Mouse (Mus musculus): Measurements from ENCODE around the gene Lrrc45. TPM values are rescaled to one million over a fixed set of nuclear protein-coding genes. Genes with fewer than 3 reads are reported as not detected.

Lrrc45 gene
- total RNA-seq, 1 experiment = 30.3 TPM

- Histone ChIP-seq H3K9ac (ENCODE audit: insufficient read depth, low read depth, low read length, poor library complexity, severe bottlenecking) (no peak overlapping the region), H3K4me1 (ENCODE audit: control insufficient read depth in 2 of 2, insufficient read depth in 2 of 2, low read length in 2 of 2, poor library complexity in 1 of 2) (no peaks in the 10 kb centered on the region), H3K27ac (ENCODE audit: insufficient read depth, low read depth, low read length, poor library complexity, severe bottlenecking) (no peak overlapping the region), H3K9me3 (ENCODE audit: control insufficient read depth, insufficient read depth, low read depth, low read length) (no peaks in the 10 kb centered on the region), H3K36me3 (ENCODE audit: control insufficient read depth, insufficient read depth, low read length, poor library complexity, severe bottlenecking) (no peaks in the 10 kb centered on the region), H3K4me3 (ENCODE audit: insufficient read depth in 1 of 2, low read depth in 1 of 2, low read length in 2 of 2, poor library complexity in 1 of 2, severe bottlenecking in 1 of 2) (no peak overlapping the region)
- no peak for TF ChIP-seq CHD2 (IDR thresholded peaks at IDR 0.05; ENCODE audit: low read depth, low read length)
- no peak for TF ChIP-seq ZNF384 (IDR thresholded peaks at IDR 0.05; ENCODE audit: low read depth, low read length)
- TF ChIP-seq MAFK (IDR thresholded peaks at IDR 0.05; ENCODE audit: insufficient read depth, low read depth, low read length) = no peak
- TF ChIP-seq HCFC1 (IDR thresholded peaks at IDR 0.05; ENCODE audit: borderline replicate concordance, insufficient read depth, low read length) = no peak
- TF ChIP-seq ZC3H11A (IDR thresholded peaks at IDR 0.05; ENCODE audit: borderline replicate concordance, low read depth, low read length) = no peak
- no peak for DNase-seq (ENCODE audit: low read depth, low spot score)
- in situ Hi-C loops (cut with MboI; ENCODE audit: low sequenced_read_pairs in 2 of 2, unreplicated experiment in 2 of 2) = no loop called here
Measured at GRCm38 (mm10) chr11:120744121-120744701, 30.5 kb downstream of the Lrrc45 start.

GRCm38 (mm10) chr11:120747974-120748373 is 34.2 kb downstream of the Lrrc45 start:
- Histone ChIP-seq H3K9ac (ENCODE audit: insufficient read depth, low read depth, low read length, poor library complexity, severe bottlenecking) (no peak overlapping the region), H3K9me3 (ENCODE audit: control insufficient read depth, insufficient read depth, low read depth, low read length) (no peaks in the 10 kb centered on the region), H3K4me3 (ENCODE audit: insufficient read depth in 1 of 2, low read depth in 1 of 2, low read length in 2 of 2, poor library complexity in 1 of 2, severe bottlenecking in 1 of 2) (no peak overlapping the region), H3K27ac (ENCODE audit: insufficient read depth, low read depth, low read length, poor library complexity, severe bottlenecking) (no peak overlapping the region), H3K36me3 (ENCODE audit: control insufficient read depth, insufficient read depth, low read length, poor library complexity, severe bottlenecking) (no peaks in the 10 kb centered on the region), H3K4me1 (ENCODE audit: control insufficient read depth in 2 of 2, insufficient read depth in 2 of 2, low read length in 2 of 2, poor library complexity in 1 of 2) (no peaks in the 10 kb centered on the region)
- DNase-seq (ENCODE audit: low read depth, low spot score) = no peak
- in situ Hi-C loops (cut with MboI; ENCODE audit: low sequenced_read_pairs in 2 of 2, unreplicated experiment in 2 of 2) = no loop called here
- TF ChIP-seq ZNF384 (IDR thresholded peaks at IDR 0.05; ENCODE audit: low read depth, low read length) = no peak
- no peak for TF ChIP-seq ZC3H11A (IDR thresholded peaks at IDR 0.05; ENCODE audit: borderline replicate concordance, low read depth, low read length)
- no peak for TF ChIP-seq CHD2 (IDR thresholded peaks at IDR 0.05; ENCODE audit: low read depth, low read length)
- no peak for TF ChIP-seq HCFC1 (IDR thresholded peaks at IDR 0.05; ENCODE audit: borderline replicate concordance, insufficient read depth, low read length)
- no peak for TF ChIP-seq MAFK (IDR thresholded peaks at IDR 0.05; ENCODE audit: insufficient read depth, low read depth, low read length)

GRCm38 (mm10) chr11:120749430-120749829 is 35.7 kb downstream of the Lrrc45 start:
- DNase-seq (ENCODE audit: low read depth, low spot score) = peak; percentile 57
- no peaks in the 10 kb centered on the region for H3K36me3 ChIP-seq (ENCODE audit: control insufficient read depth, insufficient read depth, low read length, poor library complexity, severe bottlenecking)
- H3K9me3 ChIP-seq (ENCODE audit: control insufficient read depth, insufficient read depth, low read depth, low read length) = no peaks in the 10 kb centered on the region
- H3K9ac ChIP-seq (ENCODE audit: insufficient read depth, low read depth, low read length, poor library complexity, severe bottlenecking) = no peak overlapping the region
- no peaks in the 10 kb centered on the region for H3K4me1 ChIP-seq (ENCODE audit: control insufficient read depth in 2 of 2, insufficient read depth in 2 of 2, low read length in 2 of 2, poor library complexity in 1 of 2)
- no peak overlapping the region for H3K4me3 ChIP-seq (ENCODE audit: insufficient read depth in 1 of 2, low read depth in 1 of 2, low read length in 2 of 2, poor library complexity in 1 of 2, severe bottlenecking in 1 of 2)
- H3K27ac ChIP-seq (ENCODE audit: insufficient read depth, low read depth, low read length, poor library complexity, severe bottlenecking) = no peak overlapping the region
- no peak for TF ChIP-seq MAFK (IDR thresholded peaks at IDR 0.05; ENCODE audit: insufficient read depth, low read depth, low read length)
- no peak; the same call in 1 of the 2 replicates for TF ChIP-seq ZC3H11A (IDR thresholded peaks at IDR 0.05; ENCODE audit: borderline replicate concordance, low read depth, low read length)
- no peak for TF ChIP-seq ZNF384 (IDR thresholded peaks at IDR 0.05; ENCODE audit: low read depth, low read length)
- TF ChIP-seq HCFC1 (IDR thresholded peaks at IDR 0.05; ENCODE audit: borderline replicate concordance, insufficient read depth, low read length) = no peak
- TF ChIP-seq CHD2 (IDR thresholded peaks at IDR 0.05; ENCODE audit: low read depth, low read length) = no peak
- in situ Hi-C loops (cut with MboI; ENCODE audit: low sequenced_read_pairs in 2 of 2, unreplicated experiment in 2 of 2) = no loop called here

- in situ Hi-C loops (cut with MboI; ENCODE audit: low sequenced_read_pairs in 2 of 2, unreplicated experiment in 2 of 2) = no loop called here
- TF ChIP-seq ZNF384 (IDR thresholded peaks at IDR 0.05; ENCODE audit: low read depth, low read length) = no peak
- no peak for TF ChIP-seq MAFK (IDR thresholded peaks at IDR 0.05; ENCODE audit: insufficient read depth, low read depth, low read length)
- no peak for TF ChIP-seq HCFC1 (IDR thresholded peaks at IDR 0.05; ENCODE audit: borderline replicate concordance, insufficient read depth, low read length)
- no peak for TF ChIP-seq ZC3H11A (IDR thresholded peaks at IDR 0.05; ENCODE audit: borderline replicate concordance, low read depth, low read length)
- no peak for TF ChIP-seq CHD2 (IDR thresholded peaks at IDR 0.05; ENCODE audit: low read depth, low read length)
- Histone ChIP-seq H3K27ac (ENCODE audit: insufficient read depth, low read depth, low read length, poor library complexity, severe bottlenecking) (no peak overlapping the region), H3K4me3 (ENCODE audit: insufficient read depth in 1 of 2, low read depth in 1 of 2, low read length in 2 of 2, poor library complexity in 1 of 2, severe bottlenecking in 1 of 2) (no peak overlapping the region), H3K4me1 (ENCODE audit: control insufficient read depth in 2 of 2, insufficient read depth in 2 of 2, low read length in 2 of 2, poor library complexity in 1 of 2) (no peaks in the 10 kb centered on the region), H3K36me3 (ENCODE audit: control insufficient read depth, insufficient read depth, low read length, poor library complexity, severe bottlenecking) (no peaks in the 10 kb centered on the region), H3K9ac (ENCODE audit: insufficient read depth, low read depth, low read length, poor library complexity, severe bottlenecking) (no peak overlapping the region), H3K9me3 (ENCODE audit: control insufficient read depth, insufficient read depth, low read depth, low read length) (no peaks in the 10 kb centered on the region)
- DNase-seq (ENCODE audit: low read depth, low spot score) = no peak
Measured at GRCm38 (mm10) chr11:120751606-120752005, 37.9 kb downstream of the Lrrc45 start.
